Mouse (Mus musculus): ENCODE data around the gene Fscn1. TPM values are rescaled to one million over a fixed set of nuclear protein-coding genes. Genes with fewer than 3 reads are reported as not detected.

Fscn1 gene
- total and polyA plus RNA-seq, 2 experiments: 2.0 to 4.4 TPM

GRCm38 (mm10) chr5:142963705-142964494 is 3.8 kb downstream of the Fscn1 start:
- no peak for DNase-seq (ENCODE audit: extremely low read depth, low read depth, low spot score)
- no peak overlapping the region for H3K9ac ChIP-seq (ENCODE audit: low read depth, low read length)
- 70% methylated on average over 17 of the region's 17 CpGs for WGBS
- peaks cover 2% of the 10 kb centered on the region; the same call in 1 of the 2 replicates for H3K4me1 ChIP-seq (ENCODE audit: control insufficient read depth, insufficient read depth, low read length)
- no peak overlapping the region for H3K4me3 ChIP-seq (ENCODE audit: insufficient read depth, low read depth, low read length)
- H3K79me2 ChIP-seq (ENCODE audit: control insufficient read depth, insufficient read depth, low read length): no peaks in the 10 kb centered on the region
- no peak overlapping the region for H3K27ac ChIP-seq (replicated peaks; ENCODE audit: insufficient read depth, low read depth, low read length)
- H3K36me3 ChIP-seq (ENCODE audit: control insufficient read depth, insufficient read depth, low read length): no peaks in the 10 kb centered on the region
- TF ChIP-seq POLR2A (IDR thresholded peaks at IDR 0.05; ENCODE audit: extremely low read depth, insufficient read depth, low read length) (no peak), CTCF (IDR thresholded peaks at IDR 0.05; ENCODE audit: low read depth, low read length) (no peak)
- peaks cover 12% of the 10 kb centered on the region for H3K27me3 ChIP-seq (ENCODE audit: control insufficient read depth, insufficient read depth, low read length)

GRCm38 (mm10) chr5:142964650-142965049 is 4.5 kb downstream of the Fscn1 start:
- no peak overlapping the region for H3K9ac ChIP-seq (ENCODE audit: low read depth, low read length)
- no peak overlapping the region for H3K4me3 ChIP-seq (ENCODE audit: insufficient read depth, low read depth, low read length)
- H3K36me3 ChIP-seq (ENCODE audit: control insufficient read depth, insufficient read depth, low read length): no peaks in the 10 kb centered on the region
- no peak for TF ChIP-seq POLR2A (IDR thresholded peaks at IDR 0.05; ENCODE audit: extremely low read depth, insufficient read depth, low read length)
- no peak for TF ChIP-seq CTCF (IDR thresholded peaks at IDR 0.05; ENCODE audit: low read depth, low read length)
- DNase-seq (ENCODE audit: extremely low read depth, low read depth, low spot score): no peak
- no peak overlapping the region for H3K27ac ChIP-seq (replicated peaks; ENCODE audit: insufficient read depth, low read depth, low read length)
- H3K27me3 ChIP-seq (ENCODE audit: control insufficient read depth, insufficient read depth, low read length): peaks cover 12% of the 10 kb centered on the region
- no peaks in the 10 kb centered on the region for H3K79me2 ChIP-seq (ENCODE audit: control insufficient read depth, insufficient read depth, low read length)
- peaks cover 2% of the 10 kb centered on the region; the same call in 1 of the 2 replicates for H3K4me1 ChIP-seq (ENCODE audit: control insufficient read depth, insufficient read depth, low read length)
- WGBS: 93% methylated on average over 6 of the region's 6 CpGs

GRCm38 (mm10) chr5:142968411-142968810 is 8.3 kb downstream of the Fscn1 start:
- TF ChIP-seq POLR2A (IDR thresholded peaks at IDR 0.05; ENCODE audit: extremely low read depth, insufficient read depth, low read length): no peak
- TF ChIP-seq CTCF (IDR thresholded peaks at IDR 0.05; ENCODE audit: low read depth, low read length): no peak
- Histone ChIP-seq H3K4me3 (ENCODE audit: insufficient read depth, low read depth, low read length) (no peak overlapping the region), H3K27me3 (ENCODE audit: control insufficient read depth, insufficient read depth, low read length) (no peaks in the 10 kb centered on the region), H3K4me1 (ENCODE audit: control insufficient read depth, insufficient read depth, low read length) (no peaks in the 10 kb centered on the region), H3K9ac (ENCODE audit: low read depth, low read length) (no peak overlapping the region), H3K27ac (replicated peaks; ENCODE audit: insufficient read depth, low read depth, low read length) (no peak overlapping the region), H3K36me3 (ENCODE audit: control insufficient read depth, insufficient read depth, low read length) (no peaks in the 10 kb centered on the region; the same call in 1 of the 2 replicates), H3K79me2 (ENCODE audit: control insufficient read depth, insufficient read depth, low read length) (no peaks in the 10 kb centered on the region)
- no peak for DNase-seq (ENCODE audit: extremely low read depth, low read depth, low spot score)
- WGBS: 95% methylated on average over 14 of the region's 14 CpGs

GRCm38 (mm10) chr5:142973971-142974370 is 13.8 kb downstream of the Fscn1 start:
- H3K36me3 ChIP-seq (ENCODE audit: control insufficient read depth, insufficient read depth, low read length): no peaks in the 10 kb centered on the region; the same call in 1 of the 2 replicates
- WGBS: 63% methylated on average over 3 of the region's 3 CpGs
- H3K27me3 ChIP-seq (ENCODE audit: control insufficient read depth, insufficient read depth, low read length): peaks cover 7% of the 10 kb centered on the region
- no peak overlapping the region for H3K4me3 ChIP-seq (ENCODE audit: insufficient read depth, low read depth, low read length)
- TF ChIP-seq POLR2A (IDR thresholded peaks at IDR 0.05; ENCODE audit: extremely low read depth, insufficient read depth, low read length) (no peak), CTCF (IDR thresholded peaks at IDR 0.05; ENCODE audit: low read depth, low read length) (no peak)
- no peaks in the 10 kb centered on the region for H3K79me2 ChIP-seq (ENCODE audit: control insufficient read depth, insufficient read depth, low read length)
- H3K9ac ChIP-seq (ENCODE audit: low read depth, low read length): no peak overlapping the region
- no peaks in the 10 kb centered on the region for H3K4me1 ChIP-seq (ENCODE audit: control insufficient read depth, insufficient read depth, low read length)
- DNase-seq (ENCODE audit: extremely low read depth, low read depth, low spot score): no peak
- H3K27ac ChIP-seq (replicated peaks; ENCODE audit: insufficient read depth, low read depth, low read length): no peak overlapping the region

GRCm38 (mm10) chr5:142974598-142975121 is 14.5 kb downstream of the Fscn1 start:
- H3K36me3 ChIP-seq (ENCODE audit: control insufficient read depth, insufficient read depth, low read length): no peaks in the 10 kb centered on the region; the same call in 1 of the 2 replicates
- no peak overlapping the region for H3K27ac ChIP-seq (replicated peaks; ENCODE audit: insufficient read depth, low read depth, low read length)
- no peaks in the 10 kb centered on the region for H3K79me2 ChIP-seq (ENCODE audit: control insufficient read depth, insufficient read depth, low read length)
- 30% methylated on average over 18 of the region's 18 CpGs for WGBS
- H3K9ac ChIP-seq (ENCODE audit: low read depth, low read length): no peak overlapping the region
- H3K4me1 ChIP-seq (ENCODE audit: control insufficient read depth, insufficient read depth, low read length): no peaks in the 10 kb centered on the region
- peaks cover 7% of the 10 kb centered on the region for H3K27me3 ChIP-seq (ENCODE audit: control insufficient read depth, insufficient read depth, low read length)
- DNase-seq (ENCODE audit: extremely low read depth, low read depth, low spot score): no peak
- TF ChIP-seq POLR2A (IDR thresholded peaks at IDR 0.05; ENCODE audit: extremely low read depth, insufficient read depth, low read length) (no peak), CTCF (IDR thresholded peaks at IDR 0.05; ENCODE audit: low read depth, low read length) (no peak)
- H3K4me3 ChIP-seq (ENCODE audit: insufficient read depth, low read depth, low read length): no peak overlapping the region

- Histone ChIP-seq H3K9ac (ENCODE audit: low read depth, low read length) (no peak overlapping the region), H3K4me1 (ENCODE audit: control insufficient read depth, insufficient read depth, low read length) (no peaks in the 10 kb centered on the region), H3K79me2 (ENCODE audit: control insufficient read depth, insufficient read depth, low read length) (no peaks in the 10 kb centered on the region), H3K4me3 (ENCODE audit: insufficient read depth, low read depth, low read length) (no peak overlapping the region), H3K36me3 (ENCODE audit: control insufficient read depth, insufficient read depth, low read length) (no peaks in the 10 kb centered on the region; the same call in 1 of the 2 replicates), H3K27me3 (ENCODE audit: control insufficient read depth, insufficient read depth, low read length) (peaks cover 7% of the 10 kb centered on the region), H3K27ac (replicated peaks; ENCODE audit: insufficient read depth, low read depth, low read length) (no peak overlapping the region)
- DNase-seq (ENCODE audit: extremely low read depth, low read depth, low spot score): no peak
- WGBS: 37% methylated on average over 5 of the region's 5 CpGs
- TF ChIP-seq CTCF (IDR thresholded peaks at IDR 0.05; ENCODE audit: low read depth, low read length) (no peak), POLR2A (IDR thresholded peaks at IDR 0.05; ENCODE audit: extremely low read depth, insufficient read depth, low read length) (no peak)
These were observed 16.4 kb downstream of the Fscn1 start for GRCm38 (mm10) chr5:142976516-142976915.
